Mouse (Mus musculus): ENCODE measurements around the gene Mmp28.

Gene Mmp28

GRCm38 (mm10) chr11:83397626-83398025 is 65.2 kb downstream of the Mmp28 start:
- no peak for DNase-seq

DNA sequence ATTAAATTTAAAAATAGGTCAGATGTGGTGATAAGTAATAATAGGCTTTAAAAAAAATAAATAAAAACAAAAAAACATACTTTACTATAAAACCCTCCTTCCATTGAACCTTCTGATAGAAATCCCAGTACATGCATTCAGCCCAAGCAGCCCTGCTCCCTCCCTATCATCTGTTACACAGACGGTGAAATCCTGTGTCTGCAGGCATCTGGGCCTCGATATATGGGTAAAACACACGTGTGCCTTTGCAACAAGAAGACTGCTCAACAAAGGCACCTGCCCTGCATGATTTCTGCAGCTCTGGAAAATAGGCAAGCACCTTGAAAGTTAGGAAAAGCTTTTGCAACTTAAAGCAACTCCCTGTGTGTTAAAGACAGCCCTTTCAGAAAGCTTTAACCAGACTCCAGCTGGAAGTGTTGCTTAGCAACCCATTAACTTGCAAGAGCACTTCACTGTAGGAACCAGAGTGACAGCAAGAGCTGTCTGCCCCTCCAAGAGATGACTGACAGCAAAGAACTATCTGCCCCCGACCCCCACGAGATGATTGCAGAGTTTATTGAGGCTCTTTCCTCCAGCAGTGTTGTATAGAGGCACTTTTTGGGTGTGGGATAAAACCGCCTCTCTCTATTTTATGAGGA is 68.0 kb downstream of the Mmp28 start:
- no peak for DNase-seq

GRCm38 (mm10) chr11:83393062-83393461 is 69.8 kb downstream of the Mmp28 start:
- DNase-seq, result no peak
